Mouse (Mus musculus): ENCODE measurements around the gene Slc30a10. TPM values are rescaled to one million over a fixed set of nuclear protein-coding genes. Genes with fewer than 3 reads are reported as not detected.

Slc30a10 gene
- polyA plus RNA-seq, 1 experiment from 2014 or later, result 1.8 TPM

- Histone ChIP-seq H3K27me3 (no peaks in the 10 kb centered on the region), H3K4me3 (no peak overlapping the region), H3K4me2 (replicated peaks) (no peak overlapping the region), H3K27ac (0 out of 2 replicates have a peak overlapping the region, but pooled peaks have one; percentile 57), H3K9ac (no peak overlapping the region), H3K9me3 (replicated peaks) (no peaks in the 10 kb centered on the region), H3K4me1 (0 out of 2 replicates have a peak, but pooled peaks cover 3% of the 10 kb centered on the region), H3K36me3 (no peaks in the 10 kb centered on the region)
- WGBS, result 62% methylated on average over 18 of the region's 18 CpGs
- 0 out of 2 replicates have a peak, but pooled peaks have one; percentile 32 for ATAC-seq (ENCODE audit: low FRiP score)
These were observed 12.8 kb upstream of the Slc30a10 start for GRCm38 (mm10) chr1:185441703-185442472.

GRCm38 (mm10) chr1:185448936-185449335 lies 5.7 kb upstream of the Slc30a10 start:
- H3K9ac ChIP-seq, result no peak overlapping the region
- H3K4me2 ChIP-seq (replicated peaks), result no peak overlapping the region
- H3K36me3 ChIP-seq, result no peaks in the 10 kb centered on the region
- ATAC-seq (ENCODE audit: low FRiP score), result no peak
- H3K27ac ChIP-seq, result no peak overlapping the region
- peaks cover 10% of the 10 kb centered on the region for H3K27me3 ChIP-seq
- H3K4me3 ChIP-seq, result no peak overlapping the region
- 89% methylated on average over 7 of the region's 7 CpGs for WGBS
- no peaks in the 10 kb centered on the region for H3K4me1 ChIP-seq
- no peaks in the 10 kb centered on the region for H3K9me3 ChIP-seq (replicated peaks)

- 69% methylated on average over 2 of the region's 2 CpGs for WGBS
- Histone ChIP-seq H3K4me3 (no peak overlapping the region), H3K27ac (no peak overlapping the region), H3K4me1 (peaks cover 5% of the 10 kb centered on the region), H3K9me3 (replicated peaks) (no peaks in the 10 kb centered on the region), H3K27me3 (peaks cover 18% of the 10 kb centered on the region), H3K4me2 (replicated peaks) (no peak overlapping the region), H3K36me3 (no peaks in the 10 kb centered on the region), H3K9ac (no peak overlapping the region)
- no peak for ATAC-seq (ENCODE audit: low FRiP score)
These were observed 4.9 kb upstream of the Slc30a10 start for GRCm38 (mm10) chr1:185449727-185450126.

GRCm38 (mm10) chr1:185451077-185451476 lies 3.6 kb upstream of the Slc30a10 start:
- ATAC-seq (ENCODE audit: low FRiP score), result no peak
- no peak overlapping the region for H3K4me2 ChIP-seq (replicated peaks)
- no peaks in the 10 kb centered on the region for H3K36me3 ChIP-seq
- H3K9me3 ChIP-seq (replicated peaks), result no peaks in the 10 kb centered on the region
- peaks cover 14% of the 10 kb centered on the region for H3K4me1 ChIP-seq
- H3K4me3 ChIP-seq, result no peak overlapping the region
- WGBS, result 77% methylated on average over 8 of the region's 8 CpGs
- H3K27me3 ChIP-seq, result peaks cover 31% of the 10 kb centered on the region
- H3K27ac ChIP-seq, result no peak overlapping the region
- no peak overlapping the region for H3K9ac ChIP-seq

- WGBS, result 86% methylated on average over 3 of the region's 3 CpGs
- Histone ChIP-seq H3K9ac (no peak overlapping the region), H3K4me3 (no peak overlapping the region), H3K9me3 (replicated peaks) (no peaks in the 10 kb centered on the region), H3K27me3 (peaks cover 36% of the 10 kb centered on the region), H3K4me1 (peaks cover 14% of the 10 kb centered on the region), H3K36me3 (no peaks in the 10 kb centered on the region), H3K27ac (no peak overlapping the region), H3K4me2 (replicated peaks) (no peak overlapping the region)
- no peak for ATAC-seq (ENCODE audit: low FRiP score)
These were observed 3.2 kb upstream of the Slc30a10 start for GRCm38 (mm10) chr1:185451495-185451894.

GRCm38 (mm10) chr1:185452461-185452860 lies 2.2 kb upstream of the Slc30a10 start:
- WGBS, result 84% methylated on average over 6 of the region's 6 CpGs
- Histone ChIP-seq H3K36me3 (no peaks in the 10 kb centered on the region), H3K27ac (no peak overlapping the region), H3K4me3 (no peak overlapping the region), H3K9ac (no peak overlapping the region), H3K4me1 (peaks cover 14% of the 10 kb centered on the region), H3K27me3 (peaks cover 45% of the 10 kb centered on the region), H3K9me3 (replicated peaks) (no peaks in the 10 kb centered on the region), H3K4me2 (replicated peaks) (no peak overlapping the region)
- no peak for ATAC-seq (ENCODE audit: low FRiP score)

GRCm38 (mm10) chr1:185454144-185454543 lies 504 bp upstream of the Slc30a10 start:
- 46% methylated on average over 4 of the region's 4 CpGs for WGBS
- Histone ChIP-seq H3K9ac (peak overlapping the region; percentile 72; the same call in 1 of the 2 replicates), H3K4me3 (peak overlapping the region; percentile 59), H3K4me1 (peaks cover 14% of the 10 kb centered on the region), H3K9me3 (replicated peaks) (no peaks in the 10 kb centered on the region), H3K36me3 (no peaks in the 10 kb centered on the region), H3K4me2 (replicated peaks) (peak overlapping the region; percentile 99), H3K27me3 (peaks cover 46% of the 10 kb centered on the region), H3K27ac (no peak overlapping the region)
- no peak for ATAC-seq (ENCODE audit: low FRiP score)

GRCm38 (mm10) chr1:185454955-185455701 lies 480 bp downstream of the Slc30a10 start:
- Histone ChIP-seq H3K9me3 (replicated peaks) (no peaks in the 10 kb centered on the region), H3K36me3 (no peaks in the 10 kb centered on the region), H3K4me3 (peak overlapping the region; percentile 59), H3K4me1 (peaks cover 14% of the 10 kb centered on the region), H3K27me3 (peaks cover 46% of the 10 kb centered on the region), H3K27ac (no peak overlapping the region), H3K9ac (peak overlapping the region; percentile 72), H3K4me2 (replicated peaks) (peak overlapping the region; percentile 99)
- WGBS, result under 1% methylated on average over 63 of the region's 71 CpGs
- peak; percentile 67 for ATAC-seq (ENCODE audit: low FRiP score)

- no peaks in the 10 kb centered on the region for H3K36me3 ChIP-seq
- peaks cover 14% of the 10 kb centered on the region for H3K4me1 ChIP-seq
- H3K27ac ChIP-seq, result no peak overlapping the region
- no peak overlapping the region for H3K9ac ChIP-seq
- WGBS, result 83% methylated on average over 9 of the region's 9 CpGs
- H3K4me2 ChIP-seq (replicated peaks), result no peak overlapping the region
- ATAC-seq (ENCODE audit: low FRiP score), result no peak
- H3K9me3 ChIP-seq (replicated peaks), result no peaks in the 10 kb centered on the region
- H3K27me3 ChIP-seq, result peaks cover 46% of the 10 kb centered on the region
- H3K4me3 ChIP-seq, result no peak overlapping the region
These were observed 1.7 kb downstream of the Slc30a10 start for GRCm38 (mm10) chr1:185456327-185456726.

- H3K4me2 ChIP-seq (replicated peaks), result no peak overlapping the region
- peaks cover 9% of the 10 kb centered on the region for H3K4me1 ChIP-seq
- H3K9me3 ChIP-seq (replicated peaks), result no peaks in the 10 kb centered on the region
- no peak for ATAC-seq (ENCODE audit: low FRiP score)
- no peak overlapping the region for H3K27ac ChIP-seq
- peaks cover 24% of the 10 kb centered on the region for H3K27me3 ChIP-seq
- no peak overlapping the region for H3K9ac ChIP-seq
- H3K36me3 ChIP-seq, result no peaks in the 10 kb centered on the region
- 84% methylated on average over 5 of the region's 5 CpGs for WGBS
- H3K4me3 ChIP-seq, result no peak overlapping the region
These were observed 5.4 kb downstream of the Slc30a10 start for GRCm38 (mm10) chr1:185460096-185460495.

- H3K4me2 ChIP-seq (replicated peaks), result no peak overlapping the region
- no peaks in the 10 kb centered on the region for H3K9me3 ChIP-seq (replicated peaks)
- no peaks in the 10 kb centered on the region for H3K36me3 ChIP-seq
- no peaks in the 10 kb centered on the region for H3K27me3 ChIP-seq
- no peak for ATAC-seq (ENCODE audit: low FRiP score)
- H3K4me3 ChIP-seq, result no peak overlapping the region
- H3K27ac ChIP-seq, result no peak overlapping the region
- H3K9ac ChIP-seq, result no peak overlapping the region
- 0 out of 2 replicates have a peak, but pooled peaks cover 2% of the 10 kb centered on the region for H3K4me1 ChIP-seq
- 70% methylated on average over 5 of the region's 5 CpGs for WGBS
These were observed 8.2 kb downstream of the Slc30a10 start for GRCm38 (mm10) chr1:185462889-185463288.

GRCm38 (mm10) chr1:185469551-185470021 lies 14.9 kb downstream of the Slc30a10 start:
- 80% methylated on average over 8 of the region's 8 CpGs for WGBS
- no peak for ATAC-seq (ENCODE audit: low FRiP score)
- no peaks in the 10 kb centered on the region for H3K27me3 ChIP-seq
- no peaks in the 10 kb centered on the region for H3K4me1 ChIP-seq
- no peak overlapping the region for H3K4me2 ChIP-seq (replicated peaks)
- no peak overlapping the region for H3K27ac ChIP-seq
- no peaks in the 10 kb centered on the region for H3K36me3 ChIP-seq
- H3K9me3 ChIP-seq (replicated peaks), result no peaks in the 10 kb centered on the region
- H3K9ac ChIP-seq, result no peak overlapping the region
- no peak overlapping the region for H3K4me3 ChIP-seq

Measured in hindbrain, embryonic 12.5 days (tissue).